Mouse (Mus musculus) NIH3T3 (cell line): ENCODE measurements around the gene Lgi1.

Source experiments
- DNase-seq: peaks from one replicate; pipeline ENCODE4 v3.0.0-alpha.2; 2012; ENCODE audit warnings: low read depth

The Lgi1 gene

DNA sequence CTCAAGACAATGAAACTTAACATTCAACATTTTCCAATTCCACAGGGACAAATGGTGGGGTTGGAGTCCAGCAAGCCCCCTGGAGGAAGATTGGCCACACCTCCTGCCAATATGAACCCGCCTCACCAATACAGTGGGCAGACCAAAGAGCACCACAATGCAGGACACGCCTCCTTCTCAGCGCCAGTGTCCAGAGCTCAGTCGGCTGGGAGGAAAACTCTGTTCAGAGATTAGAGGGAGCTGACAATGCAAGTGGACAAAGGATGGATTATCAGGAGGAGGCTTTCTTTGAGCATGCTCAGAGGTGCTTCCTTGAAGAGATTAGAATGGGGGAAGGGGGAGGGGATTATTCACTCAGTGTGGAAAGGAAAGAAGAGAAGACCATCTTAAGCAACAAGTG lies 62.7 kb downstream of the Lgi1 start:
- DNase-seq = no peak

GRCm38 (mm10) chr19:38328010-38328409 lies 63.7 kb downstream of the Lgi1 start:
- no peak for DNase-seq

DNA sequence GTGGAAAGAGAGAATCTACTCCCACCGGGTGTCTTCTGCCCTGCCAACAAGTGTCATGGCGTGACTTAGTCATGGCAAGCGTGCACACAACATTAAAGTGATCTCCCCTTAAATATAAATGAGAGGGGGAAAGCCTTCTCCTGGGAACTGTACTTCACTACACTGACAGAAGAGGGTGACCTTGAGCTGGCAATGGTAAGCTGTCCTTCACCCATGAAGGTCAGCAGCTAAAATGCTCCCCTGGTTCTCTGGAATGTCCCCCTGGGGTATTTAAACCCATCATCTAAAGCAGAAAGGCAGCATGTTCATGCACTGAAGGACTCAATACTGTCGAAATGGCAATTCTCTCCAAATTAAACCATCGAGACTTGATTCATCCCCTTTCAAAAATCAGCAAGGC lies 64.9 kb downstream of the Lgi1 start:
- DNase-seq = no peak

- DNase-seq = no peak
These were observed 66.7 kb downstream of the Lgi1 start for GRCm38 (mm10) chr19:38331072-38331471.

GRCm38 (mm10) chr19:38332245-38332644 lies 67.9 kb downstream of the Lgi1 start:
- DNase-seq = peak; percentile 26

GRCm38 (mm10) chr19:38332820-38333219 lies 68.5 kb downstream of the Lgi1 start:
- no peak for DNase-seq

DNA sequence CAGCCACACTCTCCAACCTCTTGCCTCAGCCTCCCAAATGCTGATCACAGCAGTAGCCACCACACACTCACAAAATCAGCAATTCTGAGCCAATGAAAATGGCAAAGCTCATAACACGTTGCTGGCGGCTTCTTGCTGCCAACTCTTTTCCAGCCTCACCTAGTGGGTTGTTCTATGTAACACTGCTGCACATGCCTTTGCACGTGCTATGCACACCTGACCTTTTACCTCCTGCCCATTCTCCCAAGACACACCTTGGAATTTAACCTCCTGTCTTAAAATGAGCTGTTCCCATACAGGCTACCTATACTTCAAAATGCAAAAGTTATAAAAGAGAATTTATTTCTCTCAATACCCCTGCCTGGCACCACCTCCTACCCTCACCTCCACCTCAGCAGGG lies 72.2 kb downstream of the Lgi1 start:
- DNase-seq = no peak

DNA sequence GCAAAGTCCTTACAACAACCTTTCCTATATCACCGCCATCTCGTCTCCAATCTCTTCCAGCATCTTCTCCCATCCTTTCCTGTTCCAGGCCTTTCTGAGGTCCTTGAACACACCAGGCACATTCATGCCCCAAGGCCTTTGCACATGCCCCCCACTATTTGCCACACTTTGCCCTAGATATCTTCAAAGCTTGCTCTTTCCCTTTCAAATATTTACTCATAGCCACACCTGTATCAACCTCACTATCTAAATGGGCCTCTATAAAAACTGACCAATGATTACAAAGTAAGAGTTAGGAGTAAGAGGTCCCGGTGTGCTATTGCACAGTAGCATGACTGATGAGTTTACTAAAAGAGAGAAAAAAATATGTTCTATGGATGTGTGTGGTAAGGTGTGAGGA lies 73.0 kb downstream of the Lgi1 start:
- no peak for DNase-seq

GRCm38 (mm10) chr19:38339734-38340133 lies 75.4 kb downstream of the Lgi1 start:
- DNase-seq = no peak

- DNase-seq = no peak
These were observed 78.9 kb downstream of the Lgi1 start for GRCm38 (mm10) chr19:38343246-38343645.

DNA sequence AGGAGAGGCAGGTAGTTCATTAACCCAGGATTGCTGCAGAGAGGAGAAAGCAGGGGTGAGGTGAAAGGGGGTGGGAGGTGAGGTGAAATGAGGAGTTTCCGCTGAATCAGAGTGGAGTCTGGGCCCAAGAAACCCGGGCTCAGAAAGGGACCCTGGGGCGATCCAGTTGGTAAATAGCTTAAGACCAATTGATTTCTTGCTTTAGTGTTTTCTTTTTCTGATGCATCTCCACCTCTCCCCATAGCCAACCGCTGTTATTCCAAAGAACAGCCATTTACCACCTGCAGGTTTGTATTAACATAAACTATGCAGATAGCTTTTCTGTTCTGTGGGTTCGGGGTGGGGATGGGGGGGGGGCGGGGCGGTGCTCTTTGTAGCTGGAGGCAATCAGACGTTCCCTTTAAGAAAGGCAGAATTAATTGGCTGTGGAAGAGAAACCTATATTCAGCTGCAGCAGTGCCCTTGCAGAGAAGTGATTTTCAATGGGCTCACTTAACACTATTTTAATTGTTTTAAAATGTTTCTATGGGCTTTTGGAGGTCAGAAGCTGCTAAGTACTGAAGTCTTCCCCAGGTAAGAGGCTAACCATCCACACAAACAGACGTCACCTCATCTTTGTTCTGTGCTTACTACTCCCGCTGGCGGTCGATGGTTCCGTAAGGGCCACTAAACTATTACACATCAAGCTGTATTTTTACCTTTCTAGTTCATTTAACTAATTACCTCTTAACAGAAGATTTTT lies 84.1 kb downstream of the Lgi1 start:
- DNase-seq = no peak

DNA sequence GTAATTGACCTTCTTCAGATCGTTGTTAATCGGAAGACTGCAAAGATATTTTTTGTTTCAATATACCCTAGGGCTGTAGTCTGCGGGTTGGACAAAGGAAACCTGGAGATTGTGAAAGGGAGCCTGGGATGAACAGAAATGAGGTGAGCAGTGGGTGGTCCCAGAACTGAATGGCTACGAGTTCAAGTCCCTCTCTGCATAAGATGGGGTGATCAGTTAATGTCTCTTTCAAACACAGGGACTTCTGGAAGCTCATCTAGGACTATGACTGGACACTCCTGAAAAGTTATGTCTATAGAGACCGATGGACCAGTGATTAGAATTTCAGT lies 84.6 kb downstream of the Lgi1 start:
- DNase-seq = no peak

DNA sequence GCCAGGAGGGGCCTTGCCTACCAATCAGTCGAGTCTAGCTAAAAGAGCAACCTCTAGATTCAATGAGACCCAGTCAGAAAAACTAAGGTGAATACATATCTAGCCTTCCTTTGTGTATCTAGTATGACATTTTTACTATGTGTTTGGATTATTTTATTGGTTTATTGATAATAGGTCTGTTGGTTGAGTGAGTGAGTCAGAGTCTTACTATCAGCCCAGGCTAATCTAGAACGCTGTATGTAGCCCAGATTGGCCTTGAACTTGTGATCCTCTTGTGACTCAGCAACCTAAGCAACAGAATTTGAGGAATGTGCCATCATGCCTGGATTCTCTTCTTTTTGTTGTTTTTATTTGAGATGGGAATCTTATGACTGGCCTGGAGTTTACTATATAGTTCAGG lies 86.9 kb downstream of the Lgi1 start:
- no peak for DNase-seq

DNA sequence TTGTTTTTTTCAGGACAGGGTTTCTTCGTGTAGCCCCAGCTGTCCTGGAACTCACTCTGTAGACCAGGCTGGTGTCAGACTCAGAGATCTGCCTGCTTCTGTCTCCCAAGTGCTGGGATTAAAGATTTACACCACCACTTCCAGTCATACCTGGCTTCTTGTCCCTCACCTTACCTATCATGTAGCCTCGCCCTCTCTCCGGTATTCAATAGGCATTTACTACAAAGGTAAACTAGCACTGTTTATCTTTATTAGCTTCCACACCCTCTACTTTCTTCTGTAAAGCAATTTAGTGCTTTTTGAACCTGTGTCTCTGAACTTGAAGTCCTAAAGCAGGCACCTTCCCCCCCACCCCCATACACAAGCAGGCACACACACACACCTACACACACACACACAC lies 87.4 kb downstream of the Lgi1 start:
- DNase-seq = no peak

GRCm38 (mm10) chr19:38352495-38353130 lies 88.3 kb downstream of the Lgi1 start:
- peak; percentile 90 for DNase-seq

- no peak for DNase-seq
These were observed 89.9 kb downstream of the Lgi1 start for GRCm38 (mm10) chr19:38354279-38354678.

GRCm38 (mm10) chr19:38354819-38355360 lies 90.6 kb downstream of the Lgi1 start:
- peak; percentile 46 for DNase-seq

DNA sequence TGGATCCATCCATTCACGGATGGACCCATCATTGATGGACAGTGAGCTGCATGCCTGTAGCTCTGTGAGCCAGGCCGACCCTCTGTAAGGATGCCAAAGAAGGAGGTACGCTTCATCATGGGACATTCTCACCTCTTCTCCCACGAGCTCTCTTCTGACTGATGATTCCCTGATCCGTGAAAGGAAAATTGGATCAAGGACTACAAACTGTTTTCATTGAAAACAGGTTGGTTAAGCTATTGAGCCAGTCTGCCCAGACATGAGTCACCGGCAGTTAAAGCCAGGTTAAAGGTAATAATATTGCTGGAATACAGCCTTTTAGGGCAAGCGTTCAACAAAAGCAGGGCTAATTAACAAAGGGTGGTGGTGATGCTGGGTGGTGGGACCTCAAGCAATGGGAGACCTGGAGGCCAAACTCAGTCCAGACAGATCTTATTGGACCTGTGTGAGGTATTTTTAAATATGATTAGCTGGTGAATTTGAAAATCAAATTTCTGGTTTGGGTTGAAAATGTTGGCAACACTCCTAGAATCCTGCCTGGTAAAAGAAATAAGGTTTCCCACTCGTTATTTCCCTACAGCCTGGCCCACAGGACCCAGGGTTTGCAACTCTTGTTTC lies 92.0 kb downstream of the Lgi1 start:
- DNase-seq = peak; percentile 56

- no peak for DNase-seq
These were observed 93.8 kb downstream of the Lgi1 start for GRCm38 (mm10) chr19:38357956-38358623.

GRCm38 (mm10) chr19:38359287-38359686 lies 95.0 kb downstream of the Lgi1 start:
- no peak for DNase-seq
